Mouse (Mus musculus): ENCODE data around the gene Rrn3.

The Rrn3 gene

DNA sequence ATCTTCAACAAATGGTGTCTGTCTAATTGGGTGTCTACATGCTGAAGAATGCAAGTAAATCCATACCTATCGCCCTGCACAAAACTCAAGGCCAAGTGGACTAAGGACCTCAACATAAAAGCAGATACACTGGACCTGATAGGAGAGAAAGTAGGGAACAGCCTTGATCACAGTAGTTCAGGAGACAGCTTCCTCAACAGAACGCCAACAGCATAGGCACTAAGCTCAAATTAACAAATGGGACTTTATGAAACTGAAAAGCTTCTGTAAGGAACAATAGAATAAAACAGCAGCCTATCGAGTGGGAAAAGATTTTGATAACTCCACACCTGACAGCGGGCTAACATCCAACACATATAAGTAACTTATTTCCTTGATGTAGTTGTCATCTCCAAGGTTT is 70.9 kb downstream of the Rrn3 start:
- no peak for DNase-seq (ENCODE audit: low spot score in 2 of 2)

DNA sequence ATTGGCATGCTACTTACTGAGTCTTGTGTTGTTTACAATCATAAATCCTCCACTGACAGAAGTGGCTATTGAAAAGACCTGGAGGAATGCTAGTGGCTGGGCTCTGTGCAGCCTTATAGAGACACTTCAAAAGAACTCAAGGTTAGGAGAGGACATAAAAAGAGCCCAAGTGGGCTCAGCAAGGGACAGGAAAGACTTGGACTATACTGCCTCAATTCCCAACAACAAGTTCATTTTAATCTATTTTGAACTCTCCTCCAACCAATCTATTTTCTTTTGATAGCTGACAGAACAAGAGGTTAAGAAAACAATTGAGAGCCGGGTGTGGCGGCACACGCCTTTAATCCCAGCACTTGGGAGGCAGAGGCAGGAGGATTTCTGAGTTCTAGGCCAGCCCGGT is 73.4 kb downstream of the Rrn3 start:
- no peak for DNase-seq (ENCODE audit: low spot score in 2 of 2)

Data from thymus, postnatal 10 days (tissue).